Mouse (Mus musculus) left cerebral cortex, adult 11 months (tissue): ENCODE measurements around the gene Olfr218.
"Not testable (repeated sequence)": the region's sequence is repeated elsewhere in the genome, so short reads cannot be mapped to it uniquely, and the experiment has no call there.

Experiments used
- DNase-seq: peaks from one replicate; pipeline ENCODE4 v3.0.0; 2022; ENCODE audit warnings: low spot score

Olfr218 gene

GRCm38 (mm10) chr1:173197508-173197907, at the start of gene Olfr218:
Gene Olfr218, plus strand, starts transcription at chr1:173197808.
- DNase-seq, result no peak

GRCm38 (mm10) chr1:173174154-173174842, 23.3 kb upstream of the Olfr218 start:
- no peak for DNase-seq

- no peak for DNase-seq
Measured at GRCm38 (mm10) chr1:173190540-173190939, 7.1 kb upstream of the Olfr218 start, which contains the start of gene Olfr1406. Gene Olfr1406, minus strand, starts transcription at chr1:173190640.

GRCm38 (mm10) chr1:173192059-173192458, 5.5 kb upstream of the Olfr218 start:
- DNase-seq, result no peak

GRCm38 (mm10) chr1:173196359-173196758, 1.2 kb upstream of the Olfr218 start:
- no peak for DNase-seq

GRCm38 (mm10) chr1:173212092-173212491, 14.5 kb downstream of the Olfr218 start, which contains the start of gene Olfr1404:
Gene Olfr1404, plus strand, starts transcription at chr1:173212392.
- no peak for DNase-seq

GRCm38 (mm10) chr1:173216481-173216880, 18.9 kb downstream of the Olfr218 start:
- DNase-seq, result no peak

- no peak for DNase-seq
Measured at GRCm38 (mm10) chr1:173227081-173227480, 29.5 kb downstream of the Olfr218 start, which contains the start of gene Fcer1a. Gene Fcer1a, minus strand, starts transcription at chr1:173227214.

GRCm38 (mm10) chr1:173237004-173237403, 39.4 kb downstream of the Olfr218 start:
- not testable (repeated sequence) for DNase-seq

- no peak for DNase-seq
Measured at GRCm38 (mm10) chr1:173249888-173250287, 52.3 kb downstream of the Olfr218 start.
